Mouse (Mus musculus) brain, embryonic 14.5 days (tissue): Measurements from ENCODE around the gene Emc8.

Source experiments
- CTCF ChIP-seq: fragments of 200-500 bp; IDR thresholded peaks from 2 replicates; pipeline ENCODE4 v1.5.1; 2012; ENCODE audit warnings: inconsistent platforms, mild to moderate bottlenecking, moderate library complexity, borderline replicate concordance; ENCODE audit not compliant: insufficient read depth, insufficient read length; ENCODE audit errors: extremely low read depth
- POLR2A ChIP-seq: fragments of 200-500 bp; IDR thresholded peaks from 2 replicates; pipeline ENCODE4 v1.6.1; 2012; ENCODE audit warnings: mild to moderate bottlenecking, inconsistent platforms, borderline replicate concordance; ENCODE audit not compliant: poor library complexity, insufficient read depth, insufficient read length, severe bottlenecking; ENCODE audit errors: extremely low read depth

DNA sequence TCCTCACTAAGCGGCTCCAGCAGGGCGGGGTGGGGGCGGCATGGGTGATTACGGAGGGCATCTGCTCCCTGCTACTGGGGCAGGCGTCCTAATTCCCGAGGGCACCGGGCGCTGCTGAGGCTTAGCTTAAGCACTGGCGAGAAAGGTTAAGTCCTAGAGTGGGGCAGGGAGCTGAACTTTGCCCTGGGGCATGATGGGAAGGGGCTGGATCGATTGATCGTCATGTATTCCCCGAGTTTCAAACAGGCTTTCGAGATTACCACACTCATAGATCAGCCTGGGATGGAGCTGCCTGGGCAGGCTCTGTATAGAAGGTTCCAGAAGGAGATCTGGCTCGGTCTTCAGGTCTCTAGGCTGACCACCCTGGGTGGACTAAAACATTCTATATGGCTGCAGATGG, 46.2 kb downstream of the Emc8 start:
- TF ChIP-seq CTCF, result no peak
- TF ChIP-seq POLR2A, result no peak
